Mouse (Mus musculus) T-helper 2 cell (primary cell): Measurements from ENCODE around the gene Wiz.

Source experiments
- in situ Hi-C: fragments of 300-600 bp; cut with MboI, MseI; formaldehyde crosslinking; loops from one replicate; pipeline ENCODE4 v1.15.1; 2025; ENCODE audit warnings: high pct_unique_total_duplicates

The Wiz gene

GRCm38 (mm10) chr17:32389101-32389659 is at the start of gene Wiz:
TSS of gene Wiz (minus strand) at chr17:32389439.
- in situ Hi-C loops, result no loop called here

GRCm38 (mm10) chr17:32437106-32437505 is 47.9 kb upstream of the Wiz start:
- in situ Hi-C loops, result no loop called here

GRCm38 (mm10) chr17:32435151-32435550 is 45.9 kb upstream of the Wiz start:
- in situ Hi-C loops, result no loop called here

GRCm38 (mm10) chr17:32434324-32434723 is 45.1 kb upstream of the Wiz start:
- in situ Hi-C loops, result no loop called here

- in situ Hi-C loops, result no loop called here
Observed at GRCm38 (mm10) chr17:32431972-32432371, 42.7 kb upstream of the Wiz start.

- in situ Hi-C loops, result loop anchor here (5.0 kb wide), 2 partner anchors 34 to 94 kb away; no protein-coding TSS in a partner anchor
Observed at GRCm38 (mm10) chr17:32426610-32427009, 37.4 kb upstream of the Wiz start.

- in situ Hi-C loops, result no loop called here
Observed at GRCm38 (mm10) chr17:32424034-32424433, 34.8 kb upstream of the Wiz start, which contains the start of gene Pglyrp2. TSS of gene Pglyrp2 (minus strand) at chr17:32424167.

GRCm38 (mm10) chr17:32420781-32421180 is 31.5 kb upstream of the Wiz start:
- in situ Hi-C loops, result no loop called here

GRCm38 (mm10) chr17:32419989-32420388 is 30.8 kb upstream of the Wiz start:
- in situ Hi-C loops, result no loop called here

GRCm38 (mm10) chr17:32416771-32417170 is 27.5 kb upstream of the Wiz start:
- in situ Hi-C loops, result no loop called here

- in situ Hi-C loops, result no loop called here
Observed at GRCm38 (mm10) chr17:32415417-32416020, 26.3 kb upstream of the Wiz start.

- in situ Hi-C loops, result no loop called here
Observed at GRCm38 (mm10) chr17:32411898-32412297, 22.7 kb upstream of the Wiz start.

- in situ Hi-C loops, result no loop called here
Observed at GRCm38 (mm10) chr17:32403417-32403816, 14.2 kb upstream of the Wiz start, which contains the start of gene Rasal3. TSS of gene Rasal3 (minus strand) at chr17:32403583.

- in situ Hi-C loops, result no loop called here
Observed at GRCm38 (mm10) chr17:32402779-32403157, 13.5 kb upstream of the Wiz start.

GRCm38 (mm10) chr17:32402011-32402778 is 13.0 kb upstream of the Wiz start:
- in situ Hi-C loops, result no loop called here

GRCm38 (mm10) chr17:32396266-32396665 is 7.0 kb upstream of the Wiz start:
- in situ Hi-C loops, result no loop called here

- in situ Hi-C loops, result loop anchor here (5.0 kb wide), 1 partner anchor 33 kb away; no protein-coding TSS in a partner anchor
Observed at GRCm38 (mm10) chr17:32393944-32394343, 4.7 kb upstream of the Wiz start.

GRCm38 (mm10) chr17:32388370-32389100 is 704 bp downstream of the Wiz start:
- in situ Hi-C loops, result no loop called here

GRCm38 (mm10) chr17:32387986-32388369 is 1.3 kb downstream of the Wiz start:
- in situ Hi-C loops, result no loop called here

- in situ Hi-C loops, result no loop called here
Observed at GRCm38 (mm10) chr17:32386659-32387432, 2.4 kb downstream of the Wiz start.

- in situ Hi-C loops, result no loop called here
Observed at GRCm38 (mm10) chr17:32383661-32384060, 5.6 kb downstream of the Wiz start.
